Mouse (Mus musculus): ENCODE data around the gene Prkca.
A peak's percentile ranks its signal among the peaks of the same experiment; 100 is the strongest.

Gene Prkca

GRCm38 (mm10) chr11:108343789-108344462 lies at the start of gene Prkca:
Gene Prkca, minus strand, starts transcription at chr11:108343928.
- peak; percentile 93 to 97 for DNase-seq (ENCODE audit: inconsistent age in 2 of 2, low spot score in 1 of 2)

GRCm38 (mm10) chr11:108385666-108386024 lies 41.9 kb upstream of the Prkca start:
- no peak for DNase-seq (ENCODE audit: inconsistent age in 2 of 2, low spot score in 1 of 2)

DNA sequence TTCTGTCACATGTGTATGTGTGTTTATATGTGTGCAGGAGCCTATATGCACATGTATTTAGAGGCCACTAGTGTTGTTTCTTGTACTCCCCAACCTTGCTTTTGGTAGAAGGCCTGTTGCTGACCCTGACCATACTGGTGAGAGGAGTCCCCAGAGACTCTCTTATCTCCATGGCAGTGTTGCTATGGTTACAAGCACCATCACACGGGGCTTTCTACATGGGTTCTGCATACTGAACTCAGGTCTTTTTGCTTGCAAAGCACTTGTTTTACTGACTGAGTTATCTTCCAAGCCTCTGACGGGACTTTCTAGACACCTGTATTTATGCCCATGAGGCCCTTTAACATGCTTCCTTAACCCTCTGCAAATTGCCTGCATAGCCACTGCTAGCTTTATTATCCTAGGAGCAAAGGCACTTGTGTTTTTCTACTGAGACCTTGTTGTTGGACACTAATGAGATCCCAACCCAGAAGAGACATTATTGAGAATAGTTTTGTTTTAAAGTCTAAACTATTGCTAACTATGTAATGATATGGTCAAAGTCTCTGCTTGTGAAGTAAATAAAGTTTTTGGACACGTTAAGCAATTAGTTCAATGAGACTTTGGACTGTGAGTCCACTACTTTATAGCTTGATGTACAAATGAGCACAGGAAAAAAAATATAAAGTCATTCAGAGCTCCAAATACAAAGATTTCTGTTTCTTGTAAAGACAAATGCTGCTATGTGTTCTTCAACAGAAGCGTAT lies 41.4 kb upstream of the Prkca start:
- DNase-seq (ENCODE audit: inconsistent age in 2 of 2, low spot score in 1 of 2): no peak

DNA sequence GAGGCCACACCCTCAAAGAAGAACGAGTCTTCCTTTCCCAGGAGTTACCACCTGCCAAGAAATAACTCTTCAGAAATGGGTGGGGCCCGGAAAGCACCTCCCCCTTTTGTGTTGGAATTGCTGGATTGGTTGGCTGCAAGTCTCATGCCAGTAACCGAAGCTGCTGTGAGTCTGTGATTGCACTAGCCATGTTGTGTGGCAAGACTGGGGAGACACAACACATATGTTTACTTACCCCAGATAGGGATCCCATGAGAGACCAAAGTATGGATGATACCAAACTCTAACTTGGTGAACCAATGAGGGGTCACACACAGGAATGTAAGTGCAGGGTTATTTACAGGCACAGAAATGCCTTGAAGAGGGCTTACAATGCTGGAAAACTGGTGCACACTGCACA lies 38.9 kb upstream of the Prkca start:
- DNase-seq (ENCODE audit: inconsistent age in 2 of 2, low spot score in 1 of 2): no peak

GRCm38 (mm10) chr11:108378363-108378751 lies 34.6 kb upstream of the Prkca start:
- no peak for DNase-seq (ENCODE audit: inconsistent age in 2 of 2, low spot score in 1 of 2)

DNA sequence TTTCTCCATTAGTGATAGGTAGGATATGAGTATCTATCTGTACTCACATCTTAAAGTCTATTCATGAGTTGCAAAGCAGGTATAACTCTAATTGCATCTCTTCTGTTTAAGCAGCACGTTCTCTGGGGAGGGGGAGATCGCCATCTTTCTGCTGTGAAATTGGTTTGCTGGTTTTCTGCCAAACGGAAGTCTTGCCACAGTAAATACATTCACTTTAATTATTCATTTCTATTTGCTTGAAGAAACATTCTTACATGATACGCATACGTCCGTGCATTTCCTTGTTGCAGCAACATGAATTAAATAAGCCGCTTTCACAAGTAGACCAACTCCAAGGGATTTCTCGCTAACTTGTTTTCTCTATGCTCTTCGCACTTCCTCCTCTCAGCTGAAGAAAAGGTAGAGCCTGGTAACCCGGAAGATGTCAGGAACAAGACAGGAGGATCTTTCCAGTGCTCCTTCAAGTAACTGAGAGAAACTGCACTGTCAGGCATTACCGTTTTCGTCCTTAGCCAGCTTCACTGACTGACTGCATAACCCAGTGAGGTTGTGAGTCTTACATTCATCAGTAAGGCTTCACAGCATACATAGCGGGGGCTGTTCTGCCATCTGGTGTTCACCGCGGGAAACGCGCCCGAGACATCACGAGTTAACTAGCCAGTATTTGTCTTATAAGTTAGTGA lies 34.1 kb upstream of the Prkca start:
- peak; percentile 64 to 89 for DNase-seq (ENCODE audit: inconsistent age in 2 of 2, low spot score in 1 of 2)

- DNase-seq (ENCODE audit: inconsistent age in 2 of 2, low spot score in 1 of 2): no peak
Observed at GRCm38 (mm10) chr11:108376815-108377214, 33.1 kb upstream of the Prkca start.

- no peak for DNase-seq (ENCODE audit: inconsistent age in 2 of 2, low spot score in 1 of 2)
Observed at GRCm38 (mm10) chr11:108367046-108367445, 23.3 kb upstream of the Prkca start.

- no peak for DNase-seq (ENCODE audit: inconsistent age in 2 of 2, low spot score in 1 of 2)
Observed at GRCm38 (mm10) chr11:108365600-108365999, 21.9 kb upstream of the Prkca start.

DNA sequence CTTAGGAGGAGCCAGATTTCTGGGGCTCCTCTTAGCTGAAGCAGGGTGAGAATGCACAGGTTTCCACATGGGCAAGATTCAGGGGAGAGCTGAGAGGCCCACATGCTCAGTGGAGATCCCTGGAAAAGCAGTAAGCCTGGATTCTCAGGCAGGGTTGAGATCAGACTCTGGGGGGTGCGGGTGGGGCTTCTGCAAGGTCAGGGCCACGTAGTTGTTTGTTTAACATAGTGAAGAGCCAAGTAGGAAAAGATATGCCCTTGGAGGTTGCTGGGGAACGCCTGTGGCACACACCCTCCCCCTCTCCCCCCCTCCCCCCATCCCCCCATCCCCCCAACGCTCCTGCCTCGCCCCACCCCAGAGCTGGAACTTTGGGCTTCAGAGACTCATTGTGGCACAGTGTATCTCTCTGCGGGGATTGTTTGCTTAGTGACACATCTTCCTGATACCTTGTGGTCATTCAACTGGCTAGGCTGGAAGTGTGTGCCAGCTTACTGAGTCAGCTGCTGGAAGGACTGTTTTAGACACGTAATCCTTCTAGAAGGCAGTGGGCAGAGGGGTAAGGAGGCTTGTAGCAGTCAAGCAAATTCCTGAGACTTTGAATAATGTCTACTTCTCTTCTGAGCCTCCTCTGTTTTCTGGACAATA lies 21.3 kb upstream of the Prkca start:
- peak; percentile 73 to 84 for DNase-seq (ENCODE audit: inconsistent age in 2 of 2, low spot score in 1 of 2)

DNA sequence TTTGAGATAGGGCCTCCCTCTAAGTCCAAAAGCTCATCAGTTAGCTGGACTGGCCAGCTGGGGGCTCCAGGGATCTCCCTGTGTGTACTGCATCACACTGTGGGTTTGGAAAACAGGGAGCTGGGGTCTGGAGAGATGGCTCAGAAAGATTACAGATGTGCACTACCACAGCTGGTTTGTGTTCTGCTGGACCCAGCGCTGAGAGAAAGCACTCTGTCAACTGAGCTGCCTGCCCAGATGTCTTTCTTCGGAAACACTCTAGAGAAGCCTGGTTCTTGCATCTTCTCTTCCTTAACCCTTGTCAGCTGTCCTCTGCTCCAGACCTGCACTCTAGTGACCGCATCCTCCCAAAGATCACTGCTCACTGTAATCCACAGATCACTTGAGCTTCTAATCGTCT lies 20.3 kb upstream of the Prkca start:
- DNase-seq (ENCODE audit: inconsistent age in 2 of 2, low spot score in 1 of 2): no peak

DNA sequence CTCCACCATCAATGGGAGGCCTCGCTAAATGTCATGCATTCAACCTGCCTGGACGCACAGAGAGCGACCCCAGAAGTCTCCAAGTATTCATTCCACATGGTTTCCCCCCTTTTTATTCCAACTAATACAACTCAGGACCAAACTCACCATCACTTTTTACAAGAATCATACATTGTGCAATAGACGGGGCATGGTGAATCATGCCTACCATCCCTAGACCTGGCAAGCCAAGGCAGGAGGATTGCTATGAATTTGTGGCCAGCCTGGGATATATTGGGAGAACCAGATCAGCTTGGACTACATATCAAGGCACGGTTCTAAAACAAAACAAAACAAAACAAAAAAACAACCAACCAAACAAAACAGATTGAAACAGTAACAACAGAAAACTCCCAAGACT lies 19.2 kb upstream of the Prkca start:
- DNase-seq (ENCODE audit: inconsistent age in 2 of 2, low spot score in 1 of 2): no peak

DNA sequence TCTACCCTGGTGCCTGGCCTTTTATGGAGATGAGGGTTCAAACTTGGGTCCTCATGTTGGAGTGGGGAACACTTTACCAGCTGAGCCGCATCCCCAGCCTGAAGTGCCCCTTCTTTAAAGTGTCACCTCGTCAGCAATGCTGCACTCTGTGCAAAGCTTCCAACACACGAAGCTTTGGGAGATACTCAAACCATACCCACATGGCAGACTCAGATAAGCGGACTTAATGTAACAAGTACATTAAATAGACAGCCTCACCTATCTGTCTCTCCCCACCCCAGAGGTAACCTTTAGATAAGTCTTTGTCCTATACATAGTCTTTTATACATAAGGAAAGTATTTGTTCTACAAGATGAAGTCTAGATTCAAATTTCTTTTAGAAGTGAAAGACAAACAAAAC lies 17.3 kb upstream of the Prkca start:
- no peak for DNase-seq (ENCODE audit: inconsistent age in 2 of 2, low spot score in 1 of 2)

DNA sequence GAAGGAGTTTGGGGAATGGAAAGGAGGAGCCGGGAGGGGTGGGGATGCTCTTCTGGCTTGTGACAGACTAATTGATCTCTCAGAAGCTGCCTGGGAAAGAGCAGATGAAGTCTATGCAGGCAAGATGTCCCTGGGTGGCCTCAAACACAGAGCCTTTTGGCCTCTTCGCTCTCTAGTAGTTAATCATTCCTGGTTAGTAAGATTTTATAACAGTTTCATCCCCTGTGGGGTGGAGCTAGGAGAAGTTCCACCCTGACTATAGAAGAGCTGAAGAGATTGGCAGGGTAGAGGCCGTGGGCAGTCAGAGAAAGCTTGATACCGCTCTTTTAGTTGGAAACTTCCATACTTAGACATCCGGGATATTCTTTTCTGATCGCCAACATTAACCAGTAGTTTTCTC lies 15.2 kb upstream of the Prkca start:
- no peak for DNase-seq (ENCODE audit: inconsistent age in 2 of 2, low spot score in 1 of 2)

GRCm38 (mm10) chr11:108356020-108356419 lies 12.3 kb upstream of the Prkca start:
- no peak for DNase-seq (ENCODE audit: inconsistent age in 2 of 2, low spot score in 1 of 2)

DNA sequence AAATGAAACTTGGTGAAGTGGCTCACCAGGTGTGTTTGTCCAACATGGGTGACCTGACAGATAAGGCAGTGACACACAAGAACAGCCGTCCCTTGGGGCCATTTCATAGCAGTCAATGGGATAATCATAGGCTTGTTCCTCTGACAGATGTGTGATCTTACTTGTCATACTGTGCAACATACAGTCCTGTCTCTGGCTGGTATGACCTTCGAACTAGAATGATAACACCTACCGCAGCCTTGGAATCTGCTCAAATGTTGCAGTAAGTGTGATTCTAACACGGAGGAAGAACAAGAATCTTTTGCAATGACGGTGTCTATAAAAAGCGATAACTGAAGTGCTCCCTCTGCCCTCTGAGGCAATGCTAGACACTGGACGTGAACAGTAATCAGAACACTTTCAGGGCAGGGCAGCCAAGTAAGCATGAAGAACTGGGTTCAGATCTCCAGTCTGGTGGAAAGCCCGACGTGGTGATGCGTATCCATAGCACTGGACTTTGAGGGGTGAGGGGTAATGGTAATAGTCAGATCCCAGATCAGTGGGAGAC lies 9.2 kb upstream of the Prkca start:
- no peak for DNase-seq (ENCODE audit: inconsistent age in 2 of 2, low spot score in 1 of 2)

- DNase-seq (ENCODE audit: inconsistent age in 2 of 2, low spot score in 1 of 2): no peak
Observed at GRCm38 (mm10) chr11:108350799-108351198, 7.1 kb upstream of the Prkca start.

DNA sequence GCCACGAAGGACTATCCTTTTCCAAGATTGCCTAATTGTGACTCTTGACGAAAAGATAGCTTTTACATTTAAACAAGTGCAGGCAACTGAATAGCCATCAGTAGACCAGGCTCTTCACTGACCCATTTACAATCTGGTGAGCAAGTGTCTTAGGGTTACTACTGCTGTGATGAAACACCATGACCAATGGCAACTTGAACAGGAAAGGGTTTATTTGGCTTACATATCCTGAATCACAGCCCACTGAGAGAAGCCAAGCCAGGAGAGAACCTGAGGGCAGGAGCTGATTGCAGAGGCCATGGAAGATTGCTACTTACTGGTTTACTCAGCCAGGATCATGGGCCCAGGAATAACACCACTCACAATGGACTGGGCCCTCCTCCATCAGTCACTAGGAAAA lies 1.6 kb upstream of the Prkca start:
- DNase-seq (ENCODE audit: inconsistent age in 2 of 2, low spot score in 1 of 2): no peak

GRCm38 (mm10) chr11:108344759-108345158 lies 1.0 kb upstream of the Prkca start:
- DNase-seq (ENCODE audit: inconsistent age in 2 of 2, low spot score in 1 of 2): no peak

DNA sequence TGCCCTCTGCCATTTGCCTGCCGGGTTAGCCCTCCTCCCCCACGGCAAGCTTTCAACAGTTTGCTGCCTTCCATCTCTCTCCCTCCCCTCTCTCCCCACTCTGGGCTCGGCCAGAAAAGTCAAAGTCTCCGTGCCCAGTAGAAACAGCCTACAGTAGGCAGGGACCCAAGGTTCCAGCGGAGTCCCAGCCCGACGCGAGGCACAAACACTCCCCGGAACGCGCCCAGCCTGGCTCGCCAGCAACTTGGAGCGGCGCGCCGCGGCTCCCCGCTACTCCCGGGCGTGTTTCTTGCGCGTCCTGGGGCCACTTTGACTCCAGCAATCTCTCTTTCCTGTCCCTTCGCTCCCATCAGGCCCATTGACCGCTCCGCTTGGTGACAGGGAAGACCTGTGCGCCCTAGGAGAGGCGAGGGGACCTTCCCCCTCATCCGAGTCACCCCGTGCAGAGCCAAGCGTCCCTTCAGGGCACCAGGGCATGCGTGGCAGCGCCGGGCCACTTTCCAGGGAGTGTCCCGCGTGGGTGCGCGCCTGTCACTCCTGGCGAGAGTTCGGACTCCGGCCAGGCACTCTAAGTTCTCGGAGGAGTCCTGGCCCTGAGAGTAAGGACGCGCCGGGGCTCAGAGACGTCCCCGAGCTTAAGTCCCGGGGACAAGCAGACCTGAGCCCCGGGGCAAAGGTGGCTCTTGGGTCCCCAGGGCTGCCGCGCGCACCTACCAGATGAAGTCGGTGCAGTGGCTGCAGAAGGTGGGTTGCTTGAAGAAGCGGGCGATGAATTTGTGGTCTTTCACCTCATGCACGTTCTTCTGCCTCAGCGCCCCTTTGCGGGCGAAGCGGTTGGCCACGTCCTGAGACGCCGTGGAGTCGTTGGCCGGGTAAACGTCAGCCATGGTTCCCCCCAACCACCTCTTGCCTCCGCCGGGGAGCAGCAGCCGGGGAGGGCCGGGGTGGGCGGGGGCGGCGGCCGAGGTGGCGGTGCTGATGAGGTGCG lies 653 bp downstream of the Prkca start, which contains the start of gene Apoh:
TSS of gene Apoh (plus strand) at position 574 of the 988 bp plus-strand sequence.
- DNase-seq (ENCODE audit: inconsistent age in 2 of 2, low spot score in 1 of 2): peak; percentile 36 to 79

Measured in adrenal gland, adult (tissue).